In genomic region chr16:38760239-38760638, GRCm38 (mm10) we compare ENCODE assay signal across 15 mouse cellular contexts. TPM values are rescaled to one million over a fixed set of nuclear protein-coding genes. Genes with fewer than 3 reads are reported as not detected.
"Had no signal": no experiment of that assay in that cellular context is flagged by ENCODE, and none has a peak within 500 bp of the region (broad histone marks: within the 10 kb centered on the region; RNA-seq: fewer than 3 reads in every experiment).

No protein-coding gene starts in this region.

- H3K4me1 ChIP-seq: midbrain, embryonic 15.5 days; neural tube, embryonic 12.5 days had no signal

- H3K36me3 ChIP-seq: liver, embryonic 15.5 days had no signal

- H3K9ac ChIP-seq: limb, embryonic 13.5 days; liver, embryonic 15.5 days; lung, embryonic 14.5 days; midbrain, embryonic 15.5 days; neural tube, embryonic 12.5 days had no signal

- ATAC-seq: intestine, embryonic 16.5 days; midbrain, embryonic 15.5 days had no signal

- H3K4me2 ChIP-seq: limb, embryonic 13.5 days; liver, embryonic 11.5 days; liver, embryonic 15.5 days; lung, embryonic 14.5 days; midbrain, embryonic 11.5 days; midbrain, embryonic 15.5 days; neural tube, embryonic 12.5 days had no signal

- H3K9me3 ChIP-seq: limb, embryonic 13.5 days; liver, embryonic 15.5 days; megakaryocyte, embryonic 14.5 days; midbrain, embryonic 15.5 days; neural tube, embryonic 12.5 days had no signal

- H3K27me3 ChIP-seq: limb, embryonic 13.5 days; midbrain, embryonic 15.5 days; neural tube, embryonic 12.5 days had no signal

- DNase-seq: kidney, postnatal 25 days; left cerebral cortex, postnatal 4 days; lung, embryonic 14.5 days; lung, postnatal 10 days had no signal

- H3K27ac ChIP-seq: limb, embryonic 13.5 days; liver, embryonic 15.5 days; macrophage; midbrain, embryonic 15.5 days; neural tube, embryonic 12.5 days; stomach, postnatal 0 days had no signal

- H3K4me3 ChIP-seq: limb, embryonic 13.5 days; liver, embryonic 15.5 days; megakaryocyte, embryonic 14.5 days; midbrain, embryonic 15.5 days; neural tube, embryonic 12.5 days had no signal

RNA-seq across cellular contexts. Expression of gene Upk1b, which starts 39.9 kb away (rescaled TPM):
- total RNA-seq: monocyte, adult 5-6 weeks had no signal
- polyA plus RNA-seq: macrophage had no signal
